Mouse (Mus musculus): ENCODE measurements around the gene Nfyc. TPM values are rescaled to one million over a fixed set of nuclear protein-coding genes. Genes with fewer than 3 reads are reported as not detected.

The Nfyc gene
- polyA plus RNA-seq, 1 experiment = 127 TPM

- no peak for DNase-seq (ENCODE audit: low read depth, low spot score)
- 96% methylated on average over 6 of the region's 6 CpGs for WGBS
These were observed 5.0 kb downstream of the Nfyc start for GRCm38 (mm10) chr4:120826418-120826817.

DNA sequence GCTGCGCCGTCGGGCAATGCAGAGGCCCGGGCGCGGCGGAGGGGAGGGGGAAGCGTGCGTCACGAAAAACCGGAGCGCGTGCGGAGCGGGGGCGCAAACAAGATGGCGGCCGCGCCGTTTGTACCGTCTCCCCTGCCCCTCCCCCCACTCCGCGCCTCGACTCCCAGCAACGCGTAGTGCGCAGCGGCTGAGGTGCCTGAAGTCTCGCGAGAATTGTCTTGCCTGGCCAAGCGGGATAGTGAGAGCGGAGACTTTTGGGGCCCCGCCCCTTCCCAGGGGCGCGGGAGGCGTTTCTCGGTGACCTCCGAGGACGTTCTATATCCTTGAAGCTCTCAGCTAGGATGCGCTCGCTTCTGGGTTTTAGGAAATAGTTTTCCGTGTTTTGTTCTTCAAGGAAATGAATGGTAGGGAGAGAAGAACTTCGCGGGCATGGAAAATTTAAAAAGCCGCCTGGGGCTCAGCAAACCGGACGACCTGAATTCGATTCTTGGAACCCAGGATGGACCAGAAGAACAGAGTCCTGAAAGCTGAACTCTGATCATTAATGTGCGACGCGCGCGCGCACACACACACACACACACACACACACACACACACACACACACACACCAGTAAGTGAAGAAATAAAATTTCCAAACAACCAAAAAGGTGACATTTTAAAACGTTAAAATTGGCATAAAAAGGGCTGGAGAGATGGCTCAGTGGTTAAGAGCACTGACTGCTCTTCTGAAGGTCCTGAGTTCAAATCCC lies 5.6 kb downstream of the Nfyc start:
- WGBS = under 1% methylated on average over 55 of the region's 55 CpGs
- DNase-seq (ENCODE audit: low read depth, low spot score) = peak; percentile 98

DNA sequence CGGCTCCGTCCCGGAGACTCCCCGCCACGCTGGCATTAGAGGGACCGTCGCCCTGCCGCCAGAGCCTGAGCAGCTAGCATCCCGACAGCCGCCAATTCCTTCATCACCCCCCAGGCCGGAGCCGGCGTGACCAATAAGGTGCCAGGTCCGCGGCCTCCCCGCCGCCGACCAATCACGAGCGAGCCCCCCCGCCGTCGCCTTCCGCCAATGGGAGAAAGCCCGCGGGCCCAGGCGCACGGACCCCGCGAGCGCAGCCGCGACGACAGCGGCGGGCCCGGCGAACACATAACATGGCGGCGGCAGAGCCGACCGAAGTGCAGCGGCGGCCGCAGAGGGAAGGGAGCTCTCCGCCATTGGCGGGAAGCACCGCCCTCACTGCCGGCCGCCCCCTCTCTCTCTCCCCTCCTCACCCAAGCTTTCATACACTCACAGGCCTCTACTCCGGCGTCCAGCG lies 6.2 kb downstream of the Nfyc start:
- DNase-seq (ENCODE audit: low read depth, low spot score) = no peak
- under 1% methylated on average over 49 of the region's 53 CpGs for WGBS

DNA sequence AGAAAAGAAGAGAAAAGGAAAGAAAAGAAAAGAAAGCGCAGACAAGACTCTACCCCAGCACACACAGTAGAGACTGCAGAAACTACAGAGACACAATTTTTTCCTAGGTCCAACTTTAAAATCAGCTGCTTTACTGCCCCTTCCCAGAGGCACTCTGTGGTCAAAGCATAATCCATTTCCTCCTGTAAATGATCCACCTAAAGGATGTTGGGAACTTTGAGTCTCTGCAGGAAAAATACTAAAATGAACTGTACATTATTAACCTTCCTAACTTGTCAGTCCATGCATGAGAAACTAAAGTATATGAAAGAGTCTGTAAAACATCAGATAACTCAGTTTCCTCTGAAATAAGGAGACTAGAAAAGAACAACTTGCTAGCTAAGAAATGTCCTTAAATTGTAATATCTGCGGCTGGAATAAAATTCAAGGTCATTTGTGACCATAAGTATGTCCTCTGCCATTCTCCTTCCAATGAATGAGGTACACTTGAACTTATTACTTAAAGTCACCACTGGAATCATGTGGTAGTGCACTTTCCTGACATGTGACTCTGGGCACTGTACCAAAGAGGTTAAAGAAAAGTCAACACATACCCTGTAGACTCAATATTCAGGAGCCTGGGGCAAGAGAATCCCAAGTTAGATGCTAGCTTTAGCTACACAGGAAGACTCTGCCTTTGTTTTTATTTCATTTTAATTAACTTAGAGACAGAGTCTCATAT lies 9.0 kb downstream of the Nfyc start:
- DNase-seq (ENCODE audit: low read depth, low spot score) = no peak

DNA sequence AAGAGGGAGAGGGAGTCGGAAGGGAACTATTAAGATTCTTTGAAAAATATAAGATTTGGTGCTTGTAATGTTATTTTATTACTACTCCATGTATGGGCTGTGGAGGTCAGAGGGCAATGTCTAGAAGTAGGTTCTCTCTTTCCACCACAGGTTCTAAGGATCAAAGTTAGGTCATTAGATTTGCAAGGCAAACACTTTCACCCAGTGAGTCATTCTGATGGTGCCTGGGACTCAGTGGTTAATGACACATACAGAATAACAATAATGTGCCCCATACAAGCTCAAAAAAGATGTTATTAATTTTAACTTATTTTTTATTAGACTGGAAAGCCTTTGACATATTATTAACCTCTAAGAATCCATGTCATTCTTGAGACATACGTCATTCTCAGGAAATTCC lies 11.5 kb downstream of the Nfyc start:
- DNase-seq (ENCODE audit: low read depth, low spot score) = no peak
- 87% methylated on average over 2 of the region's 2 CpGs for WGBS

More for the DNA sequence above, 9.0 kb downstream of the Nfyc start:
- 82% methylated on average over 2 of the region's 2 CpGs for WGBS

DNA sequence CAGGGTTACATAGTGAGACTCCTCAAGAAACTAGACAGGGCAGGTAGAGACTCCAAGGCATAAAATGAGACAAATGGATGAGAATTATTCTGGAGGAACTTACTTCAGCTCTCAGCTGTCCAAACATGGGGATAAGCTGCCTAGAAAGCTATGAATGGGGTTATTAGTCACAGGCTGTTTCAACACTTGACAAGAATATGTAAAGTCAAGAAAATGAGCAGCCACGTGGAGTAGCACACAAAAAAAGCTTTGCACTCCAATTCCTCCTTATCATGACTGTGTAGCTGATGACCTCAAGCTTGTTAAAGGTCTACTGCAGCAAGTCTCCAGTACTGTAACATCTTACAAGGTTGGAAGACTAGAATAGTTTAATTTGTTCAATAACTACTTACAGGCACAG lies 12.1 kb downstream of the Nfyc start:
- WGBS = 22% methylated on average over 1 of the region's 1 CpGs
- DNase-seq (ENCODE audit: low read depth, low spot score) = no peak

DNA sequence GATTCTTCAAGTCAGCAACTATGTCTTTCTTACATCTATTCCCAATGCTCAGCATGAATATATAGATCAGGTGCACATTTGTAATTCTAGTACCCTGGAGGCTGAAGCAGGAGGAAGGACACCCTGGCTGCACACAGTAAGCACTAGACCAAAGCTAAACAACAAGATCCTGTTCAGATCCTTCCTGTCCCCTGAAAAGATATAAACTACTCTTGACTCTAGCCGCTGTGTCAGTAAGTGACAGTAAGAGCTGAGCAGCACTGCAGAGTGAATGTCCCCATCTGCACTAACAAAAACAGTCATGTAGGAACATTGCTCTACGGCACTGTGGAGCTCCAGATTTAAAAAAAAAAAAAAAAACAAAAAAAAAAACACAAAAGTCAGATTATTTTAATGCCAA lies 13.4 kb downstream of the Nfyc start:
- WGBS = 71% methylated on average over 2 of the region's 2 CpGs
- DNase-seq (ENCODE audit: low read depth, low spot score) = no peak

DNA sequence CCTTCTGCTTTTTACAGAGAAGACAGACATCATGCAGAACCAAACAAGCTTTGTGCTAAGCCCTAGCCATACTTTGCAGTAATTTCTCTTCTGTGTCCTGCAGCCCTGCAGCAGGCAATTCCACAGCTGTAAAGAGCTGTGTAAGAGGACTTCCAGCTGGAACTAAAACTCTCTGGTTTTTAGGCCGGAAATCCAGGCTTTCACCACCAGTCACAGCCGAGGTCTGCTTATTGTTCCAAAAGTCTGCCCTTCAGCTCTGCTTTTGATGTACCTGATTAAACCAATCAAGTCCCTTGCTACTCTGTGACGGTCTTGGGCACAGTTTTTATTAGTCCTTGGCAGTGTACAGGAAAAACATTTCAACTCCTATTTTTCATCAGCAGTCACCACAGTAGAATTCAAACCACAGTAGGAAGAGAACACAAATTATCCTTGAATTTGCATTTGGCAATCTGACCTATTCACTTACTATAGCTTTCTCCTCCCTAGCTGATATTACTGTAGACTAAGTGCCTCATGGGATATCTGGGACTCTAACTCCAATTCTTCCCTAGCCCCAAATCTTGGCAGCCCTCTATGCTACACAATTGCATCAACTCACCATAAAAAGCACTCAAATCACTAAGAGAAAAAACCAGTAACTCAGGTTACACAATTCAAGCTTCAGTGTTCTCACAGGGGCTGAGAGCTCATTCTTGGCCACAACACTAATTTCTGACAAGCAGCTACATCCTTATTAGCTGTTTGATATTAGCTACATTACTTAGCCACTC lies 14.2 kb downstream of the Nfyc start:
- DNase-seq (ENCODE audit: low read depth, low spot score) = no peak

GRCm38 (mm10) chr4:120815622-120816334 lies 15.6 kb downstream of the Nfyc start:
- WGBS = 4% methylated on average over 10 of the region's 10 CpGs
- peak; percentile 96 for DNase-seq (ENCODE audit: low read depth, low spot score)

More for the DNA sequence above, 14.2 kb downstream of the Nfyc start:
- 22% methylated on average over 3 of the region's 3 CpGs for WGBS

GRCm38 (mm10) chr4:120815163-120815562 lies 16.2 kb downstream of the Nfyc start:
- 3% methylated on average over 4 of the region's 4 CpGs for WGBS
- no peak for DNase-seq (ENCODE audit: low read depth, low spot score)

GRCm38 (mm10) chr4:120814171-120814570 lies 17.2 kb downstream of the Nfyc start:
- DNase-seq (ENCODE audit: low read depth, low spot score) = no peak
- 7% methylated on average over 4 of the region's 4 CpGs for WGBS

DNA sequence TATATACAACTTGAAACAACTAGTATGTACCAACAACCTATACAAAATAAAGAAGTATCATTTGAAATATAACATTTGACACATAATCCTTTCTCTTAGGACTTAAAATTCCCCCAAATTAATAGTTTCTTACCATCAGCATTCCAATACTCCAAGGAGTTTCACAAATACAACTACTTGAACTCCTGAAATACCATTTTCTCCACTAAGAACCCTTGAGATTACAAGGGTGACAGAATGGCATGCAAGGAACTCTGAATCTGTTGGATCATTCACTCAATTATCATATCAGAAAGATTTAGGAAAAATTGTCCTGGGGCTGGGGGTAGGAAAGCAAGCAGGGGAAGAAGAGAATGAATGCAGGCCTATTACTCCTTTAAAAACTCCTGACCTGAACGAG lies 17.6 kb downstream of the Nfyc start:
- no peak for DNase-seq (ENCODE audit: low read depth, low spot score)
- WGBS = 10% methylated on average over 1 of the region's 1 CpGs

DNA sequence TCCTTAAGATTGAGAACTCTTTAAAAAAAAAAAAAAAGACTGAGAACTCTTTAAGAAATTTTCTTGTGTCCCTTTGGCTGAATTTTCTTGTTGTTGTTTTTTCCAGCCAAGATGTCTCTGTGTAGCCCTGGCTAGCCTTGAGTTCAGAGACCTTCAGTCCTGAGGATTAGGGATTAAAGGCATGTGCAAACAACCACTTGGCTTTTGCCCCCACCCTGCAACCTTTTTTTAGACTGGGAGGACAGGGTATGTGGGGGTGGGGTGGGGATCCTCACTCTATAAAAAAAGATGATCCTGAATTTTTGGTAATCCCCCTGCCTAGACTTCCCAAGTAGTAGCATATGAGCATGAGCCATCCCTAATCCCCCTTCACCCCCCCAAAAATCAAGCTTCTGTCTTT lies 25.6 kb downstream of the Nfyc start:
- no peak for DNase-seq (ENCODE audit: low read depth, low spot score)

DNA sequence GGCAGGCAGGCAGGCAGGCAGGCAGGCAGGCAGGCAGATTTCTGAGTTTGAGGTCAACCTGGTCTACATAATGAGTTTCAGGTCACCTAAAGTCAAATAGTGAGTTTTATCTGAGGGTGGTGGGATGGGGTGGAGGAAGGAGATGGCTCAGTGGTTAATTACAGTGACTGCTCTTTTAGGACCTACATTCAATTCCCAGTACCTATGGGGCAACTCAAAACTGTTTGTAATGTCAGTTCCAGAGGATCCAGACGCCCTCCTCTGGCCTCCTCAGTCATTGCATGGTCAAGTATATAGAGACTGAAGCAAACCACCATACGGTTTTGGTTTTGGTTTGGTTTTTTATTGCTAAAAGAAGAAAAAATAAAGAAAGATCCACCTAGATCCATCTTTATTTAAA lies 29.9 kb downstream of the Nfyc start:
- WGBS = 17% methylated on average over 2 of the region's 2 CpGs
- no peak for DNase-seq (ENCODE audit: low read depth, low spot score)

GRCm38 (mm10) chr4:120800691-120801090 lies 30.7 kb downstream of the Nfyc start:
- 18% methylated on average over 3 of the region's 3 CpGs for WGBS
- DNase-seq (ENCODE audit: low read depth, low spot score) = no peak

DNA sequence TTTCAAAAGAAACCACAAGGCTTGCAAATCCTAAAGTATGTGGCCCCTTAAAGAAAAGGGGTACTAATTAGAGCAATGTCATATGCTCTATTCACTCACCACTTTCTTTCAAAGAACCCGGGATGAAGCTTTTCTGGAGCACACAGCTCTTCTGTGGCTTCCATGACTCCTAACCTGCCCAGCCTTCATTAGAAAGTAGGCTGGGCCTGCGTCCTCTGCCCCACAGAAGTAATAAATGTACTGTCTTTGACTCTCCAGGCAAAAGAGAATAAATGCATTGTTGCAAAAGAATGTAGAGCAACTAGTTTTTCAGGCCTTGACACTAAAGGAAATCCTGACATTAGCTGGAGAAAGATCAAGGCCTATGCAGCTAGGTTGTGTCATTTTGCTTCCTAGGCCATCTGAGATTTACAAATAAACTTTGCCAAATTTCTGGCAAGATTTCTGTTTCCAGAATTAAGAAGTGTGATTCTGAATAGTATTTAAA lies 31.6 kb downstream of the Nfyc start:
- 19% methylated on average over 2 of the region's 2 CpGs for WGBS
- DNase-seq (ENCODE audit: low read depth, low spot score) = no peak

GRCm38 (mm10) chr4:120797985-120798725 lies 33.2 kb downstream of the Nfyc start:
- 85% methylated on average over 5 of the region's 5 CpGs for WGBS

GRCm38 (mm10) chr4:120796687-120797086 lies 34.7 kb downstream of the Nfyc start:
- WGBS = 71% methylated on average over 2 of the region's 2 CpGs
- DNase-seq (ENCODE audit: low read depth, low spot score) = no peak

More at GRCm38 (mm10) chr4:120797985-120798725, 33.2 kb downstream of the Nfyc start:
- DNase-seq (ENCODE audit: low read depth, low spot score) = no peak

DNA sequence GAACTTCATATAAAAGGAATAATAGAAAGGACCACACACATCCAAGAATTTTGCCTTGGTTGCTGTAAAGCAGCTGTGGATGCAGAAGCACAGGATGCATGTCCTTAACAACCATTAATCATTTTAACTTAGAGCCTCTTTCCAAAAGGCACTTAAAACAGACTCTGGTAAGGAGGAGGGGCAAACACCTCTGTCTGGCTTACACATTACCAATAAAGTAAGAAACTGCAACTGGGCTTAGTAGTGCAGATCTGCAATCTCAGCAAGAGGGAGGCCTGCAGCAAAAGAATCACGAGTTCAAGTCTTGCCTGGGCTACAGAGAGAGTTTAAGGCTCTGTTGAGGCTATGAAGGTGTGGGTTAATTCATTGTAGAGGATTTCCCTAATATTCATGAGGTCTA lies 35.7 kb downstream of the Nfyc start:
- 77% methylated on average over 1 of the region's 1 CpGs for WGBS
- no peak for DNase-seq (ENCODE audit: low read depth, low spot score)

Measured in large intestine, adult 2 months (tissue).